Mouse (Mus musculus): ENCODE measurements at regions not wholly inside any gene's neighbourhood (a gene's known extent, or its start where the extent isn't known, plus 50 kb on each side); places are given as distances from the start of the nearest gene placed in this dataset.
A peak's percentile ranks its signal among the peaks of the same experiment; 100 is the strongest.

- peak in 1 of 2 experiments; percentile 16 for DNase-seq (ENCODE audit: low spot score in 2 of 2)
Observed at GRCm38 (mm10) chr10:108034068-108034467, 122.1 kb upstream of the Otogl start.

GRCm38 (mm10) chr10:108033317-108033795, 121.4 kb upstream of the Otogl start:
- DNase-seq (ENCODE audit: low spot score in 2 of 2), result no peak

GRCm38 (mm10) chr10:108027506-108027905, 115.6 kb upstream of the Otogl start:
- no peak for DNase-seq (ENCODE audit: low spot score in 2 of 2)

GRCm38 (mm10) chr10:108024227-108024626, 112.3 kb upstream of the Otogl start:
- no peak for DNase-seq (ENCODE audit: low spot score in 2 of 2)

GRCm38 (mm10) chr10:108016552-108016951, 104.6 kb upstream of the Otogl start:
- no peak for DNase-seq (ENCODE audit: low spot score in 2 of 2)

- no peak for DNase-seq (ENCODE audit: low spot score in 2 of 2)
Observed at GRCm38 (mm10) chr10:107994836-107995585, 83.1 kb upstream of the Otogl start.

GRCm38 (mm10) chr10:107992621-107993020, 80.7 kb upstream of the Otogl start:
- DNase-seq (ENCODE audit: low spot score in 2 of 2), result no peak

- no peak for DNase-seq (ENCODE audit: low spot score in 2 of 2)
Observed at GRCm38 (mm10) chr10:107990557-107990956, 78.6 kb upstream of the Otogl start.

GRCm38 (mm10) chr10:107989913-107990312, 78.0 kb upstream of the Otogl start:
- DNase-seq (ENCODE audit: low spot score in 2 of 2), result no peak

- DNase-seq (ENCODE audit: low spot score in 2 of 2), result no peak
Observed at GRCm38 (mm10) chr10:107982632-107983031, 70.7 kb upstream of the Otogl start.

GRCm38 (mm10) chr10:107982082-107982481, 70.1 kb upstream of the Otogl start:
- no peak for DNase-seq (ENCODE audit: low spot score in 2 of 2)

- no peak for DNase-seq (ENCODE audit: low spot score in 2 of 2)
Observed at GRCm38 (mm10) chr10:107976392-107976965, 64.5 kb upstream of the Otogl start.

- DNase-seq (ENCODE audit: low spot score in 2 of 2), result no peak
Observed at GRCm38 (mm10) chr10:107971748-107972147, 59.8 kb upstream of the Otogl start.

- no peak for DNase-seq (ENCODE audit: low spot score in 2 of 2)
Observed at GRCm38 (mm10) chr10:107966996-107967395, 55.1 kb upstream of the Otogl start.

GRCm38 (mm10) chr10:107964022-107964421, 52.1 kb upstream of the Otogl start:
- no peak for DNase-seq (ENCODE audit: low spot score in 2 of 2)

- no peak for DNase-seq (ENCODE audit: low spot score in 2 of 2)
Observed at GRCm38 (mm10) chr10:107962130-107962529, 50.2 kb upstream of the Otogl start.

All from layer of hippocampus, postnatal 10 days (tissue).